ENCODE assay signal across 24 mouse cellular contexts in the genomic region with DNA sequence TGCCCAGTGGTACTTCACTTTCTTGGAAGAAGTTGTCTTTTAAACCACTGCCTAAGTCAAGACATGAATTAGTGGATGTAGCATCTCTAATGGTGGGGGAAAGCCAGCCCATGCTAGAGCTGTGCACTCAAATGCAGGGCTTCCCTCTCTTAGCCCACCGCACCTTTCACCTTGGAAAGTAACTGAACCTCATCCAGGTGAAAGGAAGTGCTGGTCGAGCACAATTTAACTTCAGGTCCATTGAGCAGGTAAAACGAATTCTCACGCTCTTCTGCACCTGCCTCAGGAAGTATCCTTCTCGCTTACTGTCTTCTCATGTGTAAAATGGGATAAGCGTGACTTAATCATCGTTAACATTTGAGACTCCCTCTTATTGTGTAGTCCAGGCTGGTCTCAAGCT. TPM values are rescaled to one million over a fixed set of nuclear protein-coding genes. Genes with fewer than 3 reads are reported as not detected.
DNase-seq lines count a peak whose midpoint lies in the region; ATAC-seq lines count a peak whose summit lies in the region.
"Had no signal": no experiment of that assay in that cellular context is flagged by ENCODE, and none has a peak within 500 bp of the region (broad histone marks: within the 10 kb centered on the region; RNA-seq: fewer than 3 reads in every experiment).

No protein-coding gene starts in this region.

- WGBS in embryonic facial prominence, embryonic 14.5 days: 79% methylated on average over 7 of the region's 7 CpGs
- WGBS in embryonic facial prominence, embryonic 10.5 days: 69% methylated on average over 7 of the region's 7 CpGs
- WGBS in limb, embryonic 12.5 days: 83% methylated on average over 7 of the region's 7 CpGs
- WGBS in limb, embryonic 10.5 days: 86% methylated on average over 7 of the region's 7 CpGs
- WGBS in limb, embryonic 15.5 days: 75% methylated on average over 7 of the region's 7 CpGs

- H3K4me2 ChIP-seq in embryonic facial prominence, embryonic 14.5 days (ENCODE audit: low read depth, low read length): no peak overlapping the region; the same call in 1 of the 2 replicates
- peak overlapping the region; percentile 74 for H3K4me2 ChIP-seq in limb, embryonic 12.5 days
- H3K4me2 ChIP-seq in limb, embryonic 15.5 days: 0 out of 2 replicates have a peak overlapping the region, but pooled peaks have one; percentile 24
- H3K4me2 ChIP-seq: embryonic facial prominence, embryonic 15.5 days; heart, embryonic 15.5 days; hindbrain, embryonic 14.5 days had no signal

- H3K4me3 ChIP-seq in embryonic facial prominence, embryonic 14.5 days (ENCODE audit: low read depth, low read length): no peak overlapping the region
- H3K4me3 ChIP-seq in embryonic facial prominence, embryonic 10.5 days: no peak overlapping the region
- H3K4me3 ChIP-seq in limb, embryonic 12.5 days (replicated peaks): no peak overlapping the region
- no peak overlapping the region for H3K4me3 ChIP-seq in limb, embryonic 10.5 days
- no peak overlapping the region for H3K4me3 ChIP-seq in limb, embryonic 15.5 days
- H3K4me3 ChIP-seq: embryonic facial prominence, embryonic 15.5 days; erythroblast, embryonic 14.5 days; forebrain, embryonic 10.5 days; gastrocnemius, adult 2 months; heart, embryonic 10.5 days; heart, embryonic 15.5 days; hindbrain, embryonic 10.5 days had no signal

- no peak overlapping the region for H3K27ac ChIP-seq in embryonic facial prominence, embryonic 14.5 days (replicated peaks; ENCODE audit: low read depth, low read length)
- no peak overlapping the region for H3K27ac ChIP-seq in embryonic facial prominence, embryonic 10.5 days (replicated peaks)
- H3K27ac ChIP-seq in limb, embryonic 12.5 days: peak overlapping the region; percentile 45
- H3K27ac ChIP-seq in limb, embryonic 10.5 days: no peak overlapping the region
- no peak overlapping the region for H3K27ac ChIP-seq in limb, embryonic 15.5 days
- H3K27ac ChIP-seq: embryonic facial prominence, embryonic 15.5 days; forebrain, embryonic 10.5 days; gastrocnemius, adult 2 months; heart, embryonic 10.5 days; heart, embryonic 15.5 days; hindbrain, embryonic 10.5 days; hindbrain, embryonic 14.5 days had no signal

- ATAC-seq in embryonic facial prominence, embryonic 14.5 days (ENCODE audit: low read depth): peak; percentile 62; the same call in 1 of the 2 replicates
- ATAC-seq in limb, embryonic 12.5 days (ENCODE audit: insufficient number of reproducible peaks, insufficient read depth, low FRiP score, low TSS enrichment, low read depth): no peak
- no peak for ATAC-seq in limb, embryonic 15.5 days (ENCODE audit: insufficient number of reproducible peaks, low FRiP score, low TSS enrichment, low read depth)
- no peak for ATAC-seq in CD4-positive, CD25-positive, alpha-beta regulatory T cell, adult 4 months
- ATAC-seq: forebrain, embryonic 14.5 days had no signal

- H3K9ac ChIP-seq in embryonic facial prominence, embryonic 14.5 days (ENCODE audit: low read depth, low read length): no peak overlapping the region
- H3K9ac ChIP-seq in limb, embryonic 12.5 days (replicated peaks): no peak overlapping the region
- H3K9ac ChIP-seq in limb, embryonic 15.5 days: no peak overlapping the region
- H3K9ac ChIP-seq: embryonic facial prominence, embryonic 15.5 days; heart, embryonic 15.5 days; hindbrain, embryonic 14.5 days had no signal

- no peaks in the 10 kb centered on the region for H3K9me3 ChIP-seq in embryonic facial prominence, embryonic 14.5 days (ENCODE audit: control insufficient read depth, low read length)
- H3K9me3 ChIP-seq in embryonic facial prominence, embryonic 10.5 days: no peaks in the 10 kb centered on the region
- no peaks in the 10 kb centered on the region for H3K9me3 ChIP-seq in limb, embryonic 12.5 days
- no peaks in the 10 kb centered on the region for H3K9me3 ChIP-seq in limb, embryonic 10.5 days (replicated peaks)
- H3K9me3 ChIP-seq in limb, embryonic 15.5 days: no peaks in the 10 kb centered on the region
- H3K9me3 ChIP-seq: embryonic facial prominence, embryonic 15.5 days; forebrain, embryonic 10.5 days; heart, embryonic 10.5 days; heart, embryonic 15.5 days; hindbrain, embryonic 10.5 days had no signal

- DNase-seq in embryonic facial prominence, embryonic 14.5 days (ENCODE audit: low spot score): peak; percentile 40
- no peak for DNase-seq in embryonic facial prominence, embryonic 10.5 days (ENCODE audit: low spot score)
- DNase-seq in kidney, adult 9 months: peak; percentile 54
- no peak for DNase-seq in kidney, adult 8-10 months
- DNase-seq in limb, embryonic 10.5 days (ENCODE audit: low spot score): no peak
- DNase-seq: adrenal gland, postnatal 14 days; B cell, adult 2 months; cerebellum, adult 18-20 months; cerebellum, adult 9-11 months; cerebellum, postnatal 36 days; gastrocnemius, adult 2 months; gastrocnemius, postnatal 25 days; heart, postnatal 14 days had no signal

- no peaks in the 10 kb centered on the region for H3K36me3 ChIP-seq in embryonic facial prominence, embryonic 14.5 days (ENCODE audit: control insufficient read depth, insufficient read depth, low read length)
- H3K36me3 ChIP-seq in embryonic facial prominence, embryonic 10.5 days (replicated peaks): no peaks in the 10 kb centered on the region
- H3K36me3 ChIP-seq in limb, embryonic 12.5 days: no peaks in the 10 kb centered on the region
- H3K36me3 ChIP-seq in limb, embryonic 10.5 days: no peaks in the 10 kb centered on the region
- no peaks in the 10 kb centered on the region for H3K36me3 ChIP-seq in limb, embryonic 15.5 days
- H3K36me3 ChIP-seq: embryonic facial prominence, embryonic 15.5 days; forebrain, embryonic 10.5 days; heart, embryonic 10.5 days; heart, embryonic 15.5 days; hindbrain, embryonic 10.5 days had no signal

- peaks cover 18% of the 10 kb centered on the region for H3K27me3 ChIP-seq in embryonic facial prominence, embryonic 14.5 days (replicated peaks; ENCODE audit: control insufficient read depth, insufficient read depth, low read length)
- H3K27me3 ChIP-seq in embryonic facial prominence, embryonic 10.5 days (replicated peaks; ENCODE audit: low read depth, poor library complexity, severe bottlenecking): peaks cover 54% of the 10 kb centered on the region
- peaks cover 28% of the 10 kb centered on the region for H3K27me3 ChIP-seq in limb, embryonic 12.5 days
- peaks cover 48% of the 10 kb centered on the region for H3K27me3 ChIP-seq in limb, embryonic 10.5 days (ENCODE audit: low read depth, poor library complexity, severe bottlenecking)
- 0 out of 2 replicates have a peak, but pooled peaks cover 5% of the 10 kb centered on the region for H3K27me3 ChIP-seq in limb, embryonic 15.5 days

- peaks cover 4% of the 10 kb centered on the region for H3K4me1 ChIP-seq in embryonic facial prominence, embryonic 14.5 days (ENCODE audit: control insufficient read depth, insufficient read depth, low read length)
- peaks cover 13% of the 10 kb centered on the region for H3K4me1 ChIP-seq in embryonic facial prominence, embryonic 10.5 days
- H3K4me1 ChIP-seq in limb, embryonic 12.5 days (replicated peaks): peaks cover 33% of the 10 kb centered on the region
- H3K4me1 ChIP-seq in limb, embryonic 10.5 days: peaks cover 14% of the 10 kb centered on the region
- peaks cover 20% of the 10 kb centered on the region for H3K4me1 ChIP-seq in limb, embryonic 15.5 days
- H3K4me1 ChIP-seq: embryonic facial prominence, embryonic 15.5 days; heart, embryonic 10.5 days had no signal

RNA-seq across cellular contexts. Expression of gene Papss2, which starts 3.4 kb away (rescaled TPM):
- 26.6 and 28.1 TPM in 2 replicates for polyA plus RNA-seq in embryonic facial prominence, embryonic 14.5 days (2014; fragmentation: Nextera tagmentation; extraction: Ambion mirVana)
- 1.6 and 3.1 TPM in 2 replicates for polyA plus RNA-seq in embryonic facial prominence, embryonic 10.5 days (2016; fragmentation: Nextera tagmentation; extraction: Ambion mirVana)
- 20.7 and 29.5 TPM in 2 replicates for polyA plus RNA-seq in limb, embryonic 12.5 days (2016; fragmentation: Nextera tagmentation; extraction: Ambion mirVana)
- 0.56 and 2.3 TPM in 2 replicates for polyA plus RNA-seq in limb, embryonic 10.5 days (2016; fragmentation: Nextera tagmentation; extraction: Ambion mirVana)
- polyA plus RNA-seq in limb, embryonic 15.5 days (2015; fragmentation: Nextera tagmentation; extraction: Ambion mirVana): 34.1 and 34.8 TPM in 2 replicates
- polyA plus RNA-seq in CD4-positive, CD25-positive, alpha-beta regulatory T cell, adult 4 months (2017; shearing (Covaris generic)): under 1 TPM; 0.16 to 0.35 TPM

Comparison
In these comparisons a context has a peak if more than half of its experiments do, and no peak if none do; other contexts are left out.
1. DNase-seq: peak in embryonic facial prominence, embryonic 14.5 days (single experiment) and kidney, adult 9 months (single experiment); none in embryonic facial prominence, embryonic 10.5 days (single experiment), kidney, adult 8-10 months (0 of 2) and limb, embryonic 10.5 days (single experiment).